Mouse (Mus musculus) embryonic stem cell, embryonic (primary cell): ENCODE measurements around the gene Ltv1.
"Not testable (repeated sequence)": the region's sequence is repeated elsewhere in the genome, so short reads cannot be mapped to it uniquely, and the experiment has no call there.

Source experiments
- CTCF ChIA-PET, 4 experiments: fragments of 300-600 bp in 2 of 4; fragments of 350-600 bp in 2 of 4; sonication (Branson Sonifier 250); formaldehyde crosslinking; loops; one replicate each; lab custom pipeline; 2022; ENCODE audit warnings: inconsistent platforms in 2 of 4; lab: Charles Lee
- POLR2A ChIA-PET, 4 experiments: fragments of 300-600 bp in 2 of 4; fragments of 350-600 bp in 2 of 4; sonication (Branson Sonifier 250); formaldehyde crosslinking; loops; one replicate each; lab custom pipeline; 2022; ENCODE audit warnings: antibody characterized with exemption in 4 of 4, inconsistent platforms in 1 of 4; lab: Charles Lee

Ltv1 gene

GRCm38 (mm10) chr10:13201741-13202293 is 8.8 kb upstream of the Ltv1 start:
- ChIA-PET POLR2A (interaction anchor here in 2 of 4 experiments (0.6 to 4.4 kb wide), 4 partner anchors 10 to 486 kb away, joined by 3 to 15 read pairs (median 3); partner anchors contain the start of gene Ltv1 (in 1 of the 2)), CTCF (no interaction called here)

- CTCF ChIA-PET = no interaction called here
Measured at GRCm38 (mm10) chr10:13200862-13201261, 7.9 kb upstream of the Ltv1 start.

GRCm38 (mm10) chr10:13199234-13199633 is 6.3 kb upstream of the Ltv1 start:
- ChIA-PET POLR2A (interaction anchor here in 1 of 4 experiments (1.4 kb wide), 1 partner anchor 10 kb away, joined by 5 read pairs; no protein-coding TSS in a partner anchor), CTCF (no interaction called here)

More at GRCm38 (mm10) chr10:13200862-13201261, 7.9 kb upstream of the Ltv1 start:
- POLR2A ChIA-PET = interaction anchor here in 2 of 4 experiments (0.6 to 4.4 kb wide), 4 partner anchors 9 to 485 kb away, joined by 3 to 15 read pairs (median 4); partner anchors contain the start of gene Ltv1 (in 1 of the 2)

- ChIA-PET POLR2A (no interaction called here), CTCF (interaction anchor here in 1 of 4 experiments (0.6 kb wide), 1 partner anchor 360 kb away, joined by 9 read pairs; no protein-coding TSS in a partner anchor)
Measured at GRCm38 (mm10) chr10:13196872-13197507, 4.0 kb upstream of the Ltv1 start.

GRCm38 (mm10) chr10:13193496-13193895 is 528 bp upstream of the Ltv1 start:
- POLR2A ChIA-PET = interaction anchor here in 3 of 4 experiments (0.5 to 4.5 kb wide), 8 partner anchors 8 to 196 kb away, joined by 3 to 41 read pairs (median 6); partner anchors contain the start of gene Zc2hc1b (in 1 of the 3)
- CTCF ChIA-PET = not testable (repeated sequence)

GRCm38 (mm10) chr10:13189881-13190280 is 3.1 kb downstream of the Ltv1 start:
- POLR2A ChIA-PET = interaction anchor here in 3 of 4 experiments (0.6 to 4.5 kb wide), 3 partner anchors 9 to 11 kb away, joined by 3 to 41 read pairs (median 3); partner anchors contain the start of gene Zc2hc1b (in 1 of the 3)
- CTCF ChIA-PET = no interaction called here

- ChIA-PET CTCF (interaction anchor here in 1 of 4 experiments (1.1 kb wide), 1 partner anchor 100 kb away, joined by 4 read pairs; no protein-coding TSS in a partner anchor), POLR2A (interaction anchor here in 1 of 4 experiments (1.0 to 1.4 kb wide), 3 partner anchors 10 to 96 kb away, joined by 3 read pairs; no protein-coding TSS in a partner anchor)
Measured at GRCm38 (mm10) chr10:13186754-13187153, 6.2 kb downstream of the Ltv1 start.

- POLR2A ChIA-PET = no interaction called here
- CTCF ChIA-PET = interaction anchor here in 1 of 4 experiments (0.6 kb wide), 1 partner anchor 911 kb away, joined by 4 read pairs; no protein-coding TSS in a partner anchor
Measured at GRCm38 (mm10) chr10:13184170-13184766, 8.7 kb downstream of the Ltv1 start.

- ChIA-PET CTCF (no interaction called here), POLR2A (interaction anchor here in 3 of 4 experiments (0.5 to 6.8 kb wide), 6 partner anchors 8 to 95 kb away, joined by 3 to 41 read pairs (median 3); partner anchors contain the start of gene Ltv1 (in 2 of the 3))
Measured at GRCm38 (mm10) chr10:13180211-13180610, 12.8 kb downstream of the Ltv1 start.

- CTCF ChIA-PET = no interaction called here
- POLR2A ChIA-PET = interaction anchor here in 1 of 4 experiments (6.8 kb wide), 1 partner anchor 13 kb away, joined by 41 read pairs; the partner anchor contains the start of gene Ltv1
Measured at GRCm38 (mm10) chr10:13177973-13178624, 14.9 kb downstream of the Ltv1 start, which contains the start of gene Zc2hc1b. Gene Zc2hc1b (minus strand): TSS chr10:13178023.

- CTCF ChIA-PET = no interaction called here
- POLR2A ChIA-PET = interaction anchor here in 2 of 4 experiments (0.6 to 6.8 kb wide), 3 partner anchors 15 to 231 kb away, joined by 3 to 41 read pairs (median 3); partner anchors contain the start of gene Ltv1 (in 1 of the 2)
Measured at GRCm38 (mm10) chr10:13175866-13176265, 17.1 kb downstream of the Ltv1 start.

- POLR2A ChIA-PET = interaction anchor here in 1 of 4 experiments (1.1 to 1.5 kb wide), 3 partner anchors 8 to 50 kb away, joined by 3 to 4 read pairs (median 3); no protein-coding TSS in a partner anchor
- CTCF ChIA-PET = no interaction called here
Measured at GRCm38 (mm10) chr10:13172798-13173221, 20.2 kb downstream of the Ltv1 start.

GRCm38 (mm10) chr10:13171461-13171860 is 21.5 kb downstream of the Ltv1 start:
- CTCF ChIA-PET = no interaction called here
- POLR2A ChIA-PET = no interaction called here

- ChIA-PET POLR2A (interaction anchor here in 1 of 4 experiments (1.2 kb wide), 1 partner anchor 77 kb away, joined by 3 read pairs; no protein-coding TSS in a partner anchor), CTCF (no interaction called here)
Measured at GRCm38 (mm10) chr10:13170739-13171448, 22.1 kb downstream of the Ltv1 start.

- ChIA-PET CTCF (no interaction called here), POLR2A (interaction anchor here in 1 of 4 experiments (0.9 kb wide), 1 partner anchor 18 kb away, joined by 3 read pairs; no protein-coding TSS in a partner anchor)
Measured at GRCm38 (mm10) chr10:13168461-13168860, 24.5 kb downstream of the Ltv1 start.

- POLR2A ChIA-PET = no interaction called here
- CTCF ChIA-PET = no interaction called here
Measured at GRCm38 (mm10) chr10:13162031-13162430, 30.9 kb downstream of the Ltv1 start.

GRCm38 (mm10) chr10:13160913-13161312 is 32.1 kb downstream of the Ltv1 start:
- POLR2A ChIA-PET = no interaction called here

More at GRCm38 (mm10) chr10:13160913-13161312, 32.1 kb downstream of the Ltv1 start:
- CTCF ChIA-PET = interaction anchor here in 1 of 4 experiments (0.8 kb wide), 1 partner anchor 142 kb away, joined by 3 read pairs; no protein-coding TSS in a partner anchor
